Mouse (Mus musculus) embryonic facial prominence, embryonic 12.5 days (tissue): ENCODE measurements around the gene Ubqln4. TPM values are rescaled to one million over a fixed set of nuclear protein-coding genes. Genes with fewer than 3 reads are reported as not detected.
"Not testable (repeated sequence)": the region's sequence is repeated elsewhere in the genome, so short reads cannot be mapped to it uniquely, and the experiment has no call there.

Experiments
- ATAC-seq: fragments of 200-750 bp; cut with Nextera tagmentation; 2 replicates; pipeline ENCODE4 v1.8.0; 2017; ENCODE audit not compliant: insufficient number of reproducible peaks, insufficient read depth, low FRiP score, low TSS enrichment
- H3K27ac ChIP-seq: fragments of 300-500 bp; sonication (generic); 2 replicates; pipeline ENCODE4 v1.5.1; 2016; ENCODE audit warnings: mild to moderate bottlenecking
- H3K27me3 ChIP-seq: fragments of 300-500 bp; sonication (generic); 2 replicates; pipeline ENCODE4 v1.6.1; 2016; ENCODE audit warnings: mild to moderate bottlenecking, moderate library complexity
- H3K36me3 ChIP-seq: fragments of 300-500 bp; sonication (generic); 2 replicates; pipeline ENCODE4 v1.6.1; 2016; ENCODE audit warnings: mild to moderate bottlenecking
- H3K4me1 ChIP-seq: fragments of 300-500 bp; sonication (generic); 2 replicates; pipeline ENCODE4 v1.6.1; 2016
- H3K4me2 ChIP-seq: fragments of 300-500 bp; sonication (generic); replicated peaks from 2 replicates; pipeline ENCODE4 v1.6.1; 2016; ENCODE audit warnings: mild to moderate bottlenecking, moderate library complexity
- H3K4me3 ChIP-seq: fragments of 300-500 bp; sonication (generic); 2 replicates; pipeline ENCODE4 v1.5.1; 2016; ENCODE audit warnings: mild to moderate bottlenecking
- H3K9ac ChIP-seq: fragments of 300-500 bp; sonication (generic); 2 replicates; pipeline ENCODE4 v1.6.1; 2016; ENCODE audit warnings: mild to moderate bottlenecking, moderate library complexity
- H3K9me3 ChIP-seq: fragments of 300-500 bp; sonication (generic); 2 replicates; pipeline ENCODE4 v1.6.1; 2016; ENCODE audit warnings: mild to moderate bottlenecking, moderate library complexity
- WGBS: fragments of 180-500 bp; shearing (Covaris S2); methylation state at CpG from one replicate; pipeline ENCODE4 v1.1.7; 2016; 5-methylcytosine and 5-hydroxymethylcytosine counted together
- polyA plus RNA-seq: library from polyadenylated mRNA; unstranded; fragments of >200 nt; fragmentation: Nextera tagmentation; extraction: Ambion mirVana; gene quantifications from 2 replicates; pipeline ENCODE4 v1.2.1, GENCODE M21; 2016

Gene Ubqln4
- polyA plus RNA-seq, 1 experiment from 2014 or later, result 63.7 TPM

- no peak overlapping the region for H3K27ac ChIP-seq
- 61% methylated on average over 10 of the region's 10 CpGs for WGBS
Measured at GRCm38 (mm10) chr3:88593893-88594580, 40.5 kb downstream of the Ubqln4 start.

GRCm38 (mm10) chr3:88596547-88596946 is 43.0 kb downstream of the Ubqln4 start:
- H3K27me3 ChIP-seq, H3K4me2 ChIP-seq, ATAC-seq, H3K9me3 ChIP-seq, H3K9ac ChIP-seq, H3K4me1 ChIP-seq, H3K36me3 ChIP-seq, H3K4me3 ChIP-seq, H3K27ac ChIP-seq: not testable (repeated sequence)
- 73% methylated on average over 4 of the region's 4 CpGs for WGBS

More at GRCm38 (mm10) chr3:88593893-88594580, 40.5 kb downstream of the Ubqln4 start:
- H3K4me3 ChIP-seq, result no peak overlapping the region
- no peaks in the 10 kb centered on the region for H3K27me3 ChIP-seq
- ATAC-seq, result 0 out of 2 replicates have a peak, but pooled peaks have one; percentile 23
- H3K4me1 ChIP-seq, result peaks cover 18% of the 10 kb centered on the region
- no peaks in the 10 kb centered on the region for H3K9me3 ChIP-seq
- H3K36me3 ChIP-seq, result 0 out of 2 replicates have a peak, but pooled peaks cover 3% of the 10 kb centered on the region
- H3K4me2 ChIP-seq, result no peak overlapping the region
- H3K9ac ChIP-seq, result no peak overlapping the region

- Histone ChIP-seq H3K4me2 (no peak overlapping the region), H3K27ac (no peak overlapping the region), H3K9me3 (no peaks in the 10 kb centered on the region), H3K27me3 (no peaks in the 10 kb centered on the region), H3K4me3 (no peak overlapping the region), H3K36me3 (no peaks in the 10 kb centered on the region), H3K9ac (no peak overlapping the region), H3K4me1 (no peaks in the 10 kb centered on the region)
- no peak for ATAC-seq
- 82% methylated on average over 4 of the region's 4 CpGs for WGBS
Measured at GRCm38 (mm10) chr3:88602466-88602865, 48.9 kb downstream of the Ubqln4 start.

GRCm38 (mm10) chr3:88603714-88604161 is 50.2 kb downstream of the Ubqln4 start:
- H3K36me3 ChIP-seq, result no peaks in the 10 kb centered on the region
- WGBS, result 29% methylated on average over 6 of the region's 6 CpGs
- no peaks in the 10 kb centered on the region for H3K27me3 ChIP-seq
- no peak overlapping the region for H3K4me2 ChIP-seq
- H3K9ac ChIP-seq, result no peak overlapping the region
- no peaks in the 10 kb centered on the region for H3K9me3 ChIP-seq
- no peak overlapping the region for H3K4me3 ChIP-seq
- ATAC-seq, result no peak
- H3K27ac ChIP-seq, result no peak overlapping the region
- peaks cover 4% of the 10 kb centered on the region; the same call in 1 of the 2 replicates for H3K4me1 ChIP-seq

- WGBS, result 87% methylated on average over 7 of the region's 7 CpGs
- H3K9me3 ChIP-seq, result no peaks in the 10 kb centered on the region
- ATAC-seq, result no peak
- no peaks in the 10 kb centered on the region for H3K27me3 ChIP-seq
- H3K4me3 ChIP-seq, result no peak overlapping the region
- H3K4me2 ChIP-seq, result no peak overlapping the region
- H3K27ac ChIP-seq, result no peak overlapping the region
- no peak overlapping the region for H3K9ac ChIP-seq
- no peaks in the 10 kb centered on the region for H3K36me3 ChIP-seq
- H3K4me1 ChIP-seq, result peaks cover 4% of the 10 kb centered on the region; the same call in 1 of the 2 replicates
Measured at GRCm38 (mm10) chr3:88604863-88605262, 51.3 kb downstream of the Ubqln4 start.

GRCm38 (mm10) chr3:88605666-88606065 is 52.1 kb downstream of the Ubqln4 start, which contains the start of gene Arhgef2:
Gene Arhgef2 (plus strand): TSS chr3:88605966.
- Histone ChIP-seq H3K4me2 (peak within 1 kb of the TSS; percentile 62), H3K4me3 (0 out of 2 replicates have a peak within 1 kb of the TSS, but pooled peaks have one; percentile 26)
- not testable (repeated sequence) for H3K9me3 ChIP-seq, H3K36me3 ChIP-seq, ATAC-seq, H3K9ac ChIP-seq, H3K27ac ChIP-seq, H3K4me1 ChIP-seq, H3K27me3 ChIP-seq
- WGBS, result 91% methylated on average over 2 of the region's 2 CpGs

GRCm38 (mm10) chr3:88607065-88607757 is 53.7 kb downstream of the Ubqln4 start:
- H3K36me3 ChIP-seq, result no peaks in the 10 kb centered on the region
- H3K9ac ChIP-seq, result peak overlapping the region; percentile 48
- ATAC-seq, result peak; percentile 79
- no peaks in the 10 kb centered on the region for H3K27me3 ChIP-seq
- peaks cover 4% of the 10 kb centered on the region; the same call in 1 of the 2 replicates for H3K4me1 ChIP-seq
- H3K9me3 ChIP-seq, result no peaks in the 10 kb centered on the region
- peak overlapping the region; percentile 26 for H3K4me3 ChIP-seq
- peak overlapping the region; percentile 62 for H3K4me2 ChIP-seq
- no peak overlapping the region for H3K27ac ChIP-seq
- 1% methylated on average over 20 of the region's 20 CpGs for WGBS

- 18% methylated on average over 10 of the region's 10 CpGs for WGBS
- peak overlapping the region; percentile 26; the same call in 1 of the 2 replicates for H3K4me3 ChIP-seq
- no peaks in the 10 kb centered on the region for H3K36me3 ChIP-seq
- peak overlapping the region; percentile 62 for H3K4me2 ChIP-seq
- H3K27me3 ChIP-seq, result no peaks in the 10 kb centered on the region
- no peak overlapping the region for H3K27ac ChIP-seq
- peak; percentile 29; the same call in 1 of the 2 replicates for ATAC-seq
- H3K9ac ChIP-seq, result peak overlapping the region; percentile 7
- H3K9me3 ChIP-seq, result no peaks in the 10 kb centered on the region
- H3K4me1 ChIP-seq, result peaks cover 4% of the 10 kb centered on the region; the same call in 1 of the 2 replicates
Measured at GRCm38 (mm10) chr3:88607758-88608138, 54.2 kb downstream of the Ubqln4 start.

GRCm38 (mm10) chr3:88609066-88609465 is 55.5 kb downstream of the Ubqln4 start:
- no peak overlapping the region for H3K4me3 ChIP-seq
- no peak overlapping the region for H3K4me2 ChIP-seq
- H3K27ac ChIP-seq, result no peak overlapping the region
- 68% methylated on average over 4 of the region's 4 CpGs for WGBS
- H3K9me3 ChIP-seq, result no peaks in the 10 kb centered on the region
- no peak for ATAC-seq
- H3K4me1 ChIP-seq, result peaks cover 4% of the 10 kb centered on the region; the same call in 1 of the 2 replicates
- H3K9ac ChIP-seq, result no peak overlapping the region
- H3K36me3 ChIP-seq, result no peaks in the 10 kb centered on the region
- no peaks in the 10 kb centered on the region for H3K27me3 ChIP-seq

GRCm38 (mm10) chr3:88614418-88614817 is 60.9 kb downstream of the Ubqln4 start:
- Histone ChIP-seq H3K4me2 (no peak overlapping the region), H3K27me3 (no peaks in the 10 kb centered on the region), H3K9me3 (no peaks in the 10 kb centered on the region), H3K27ac (no peak overlapping the region), H3K4me1 (peaks cover 9% of the 10 kb centered on the region; the same call in 1 of the 2 replicates), H3K36me3 (no peaks in the 10 kb centered on the region), H3K9ac (no peak overlapping the region), H3K4me3 (no peak overlapping the region)
- 76% methylated on average over 8 of the region's 8 CpGs for WGBS
- ATAC-seq, result no peak

GRCm38 (mm10) chr3:88615117-88615516 is 61.6 kb downstream of the Ubqln4 start:
- H3K4me3 ChIP-seq, result 0 out of 2 replicates have a peak overlapping the region, but pooled peaks have one; percentile 15

More at GRCm38 (mm10) chr3:88615117-88615516, 61.6 kb downstream of the Ubqln4 start:
- no peaks in the 10 kb centered on the region for H3K36me3 ChIP-seq
- WGBS, result 54% methylated on average over 5 of the region's 5 CpGs
- H3K27ac ChIP-seq, result 0 out of 2 replicates have a peak overlapping the region, but pooled peaks have one; percentile 60
- ATAC-seq, result 0 out of 2 replicates have a peak, but pooled peaks have one; percentile 23
- no peaks in the 10 kb centered on the region for H3K27me3 ChIP-seq
- no peak overlapping the region for H3K9ac ChIP-seq
- no peak overlapping the region for H3K4me2 ChIP-seq
- H3K9me3 ChIP-seq, result no peaks in the 10 kb centered on the region
- peaks cover 14% of the 10 kb centered on the region for H3K4me1 ChIP-seq
